Mouse (Mus musculus) adrenal gland, postnatal 25 days (tissue): ENCODE measurements around the gene Serf2. TPM values are rescaled to one million over a fixed set of nuclear protein-coding genes. Genes with fewer than 3 reads are reported as not detected.

ENCODE experiments used
- DNase-seq: peaks from one replicate; pipeline ENCODE4 v3.0.0; 2021; ENCODE audit warnings: mixed read lengths
- long read RNA-seq: library from polyadenylated mRNA; stranded (forward); transcript quantifications from one replicate; pipeline ENCODE4 v2.0.0, GENCODE M21; 2021
- total RNA-seq: library from RNA; stranded (reverse); gene quantifications from 2 replicates; pipeline ENCODE4 v1.2.3, GENCODE M21; 2021

The Serf2 gene
- total RNA-seq = 351 and 386 TPM in 2 replicates
- long read RNA-seq, transcript Serf2-204 (3 exons, 3,056 nt) = major isoform, 250 of 285 reads
- long read RNA-seq, transcript Serf2-203 (2 exons, 3,105 nt) = minor isoform, 6 of 285 reads
- long read RNA-seq, partial matches to known transcripts = 6 of 285 reads
- long read RNA-seq, other reads (novel, unspliced or antisense) = 20 of 285 reads

DNA sequence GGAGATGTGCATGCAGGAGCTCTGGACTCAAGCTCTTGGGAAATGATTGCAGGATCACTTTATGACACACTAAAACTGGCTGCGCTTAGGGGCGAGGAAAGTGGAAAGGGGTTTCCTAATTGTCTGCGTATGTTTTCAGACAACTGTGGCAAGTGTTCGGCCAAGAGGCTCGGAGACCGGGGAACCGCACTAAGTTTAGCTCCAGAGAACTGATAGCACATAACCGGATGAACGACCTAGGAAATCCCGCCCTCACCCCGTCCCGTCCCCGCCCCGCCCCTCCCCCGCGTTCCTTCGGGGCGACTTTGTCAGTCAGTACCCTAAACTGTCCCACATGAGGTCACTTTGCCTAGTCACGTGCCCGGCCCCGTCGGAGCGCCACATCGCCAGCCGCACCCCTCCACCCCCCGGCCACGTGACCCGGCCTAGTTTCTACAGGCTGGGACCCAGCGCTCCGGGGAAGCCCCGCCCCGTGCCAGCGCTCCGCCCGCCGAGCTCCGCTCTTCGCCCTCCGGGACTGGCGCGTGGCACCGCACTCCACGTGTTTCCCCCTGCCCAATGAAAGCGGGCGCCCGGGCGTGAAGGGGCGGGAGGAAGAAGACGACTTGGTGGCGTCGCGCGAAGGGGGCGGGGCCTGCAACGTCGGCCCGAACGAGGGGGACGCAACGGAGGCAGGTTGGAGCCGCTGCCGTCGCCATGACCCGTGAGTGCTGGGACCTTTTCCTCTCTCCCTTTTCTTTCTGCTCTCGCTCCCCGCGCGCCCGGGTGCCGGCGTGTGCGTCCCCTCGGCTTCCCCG, at the start of gene Serf2:
Serf2 (plus strand) TSS at position 457 of the 797 bp plus-strand sequence.
- DNase-seq = peak; percentile 100

GRCm38 (mm10) chr2:121403296-121403695, 45.7 kb upstream of the Serf2 start:
- DNase-seq = no peak

- peak; percentile 51 for DNase-seq
These were observed 40.8 kb upstream of the Serf2 start for GRCm38 (mm10) chr2:121408160-121408559.

- DNase-seq = peak; percentile 8
These were observed 36.1 kb upstream of the Serf2 start for GRCm38 (mm10) chr2:121412843-121413386.

DNA sequence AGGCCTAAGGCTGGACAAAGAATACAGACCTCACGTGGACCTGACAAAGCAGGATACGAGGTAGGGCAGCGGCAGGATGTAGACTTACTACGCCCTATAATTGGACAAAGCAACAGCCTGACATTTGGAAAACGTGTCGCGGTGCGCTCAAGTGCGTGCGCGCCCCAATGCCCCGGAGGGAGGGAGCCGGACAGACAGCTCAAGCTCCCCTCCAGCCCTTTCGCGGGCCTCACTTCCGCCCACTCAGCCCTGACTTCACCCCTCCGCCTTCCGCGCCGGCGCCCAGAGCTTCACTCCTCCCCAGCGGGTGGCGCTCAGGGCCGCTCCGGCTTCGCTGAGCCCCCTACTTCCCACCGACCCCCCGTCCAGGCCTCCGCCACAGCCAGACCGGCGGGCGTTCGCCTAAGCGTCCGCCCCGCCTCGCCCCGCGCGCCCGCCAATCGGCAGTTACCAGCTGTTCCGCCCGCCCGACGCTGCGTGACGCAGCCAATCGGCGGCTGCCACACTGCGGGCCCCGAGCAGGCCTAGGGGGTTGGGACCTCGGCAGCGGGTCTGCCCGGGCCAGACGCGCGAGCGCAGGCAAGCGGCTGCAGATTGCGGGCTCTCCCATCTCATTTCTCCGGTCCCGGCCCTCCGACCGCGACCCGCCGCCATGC, 35.5 kb upstream of the Serf2 start, which contains the start of the genes Pdia3 and Catsper2:
Pdia3 (plus strand) TSS at position 389 of the 656 bp plus-strand sequence.
Catsper2 (minus strand) TSS at position 406 of the 656 bp plus-strand sequence.
- DNase-seq = peak; percentile 97

DNA sequence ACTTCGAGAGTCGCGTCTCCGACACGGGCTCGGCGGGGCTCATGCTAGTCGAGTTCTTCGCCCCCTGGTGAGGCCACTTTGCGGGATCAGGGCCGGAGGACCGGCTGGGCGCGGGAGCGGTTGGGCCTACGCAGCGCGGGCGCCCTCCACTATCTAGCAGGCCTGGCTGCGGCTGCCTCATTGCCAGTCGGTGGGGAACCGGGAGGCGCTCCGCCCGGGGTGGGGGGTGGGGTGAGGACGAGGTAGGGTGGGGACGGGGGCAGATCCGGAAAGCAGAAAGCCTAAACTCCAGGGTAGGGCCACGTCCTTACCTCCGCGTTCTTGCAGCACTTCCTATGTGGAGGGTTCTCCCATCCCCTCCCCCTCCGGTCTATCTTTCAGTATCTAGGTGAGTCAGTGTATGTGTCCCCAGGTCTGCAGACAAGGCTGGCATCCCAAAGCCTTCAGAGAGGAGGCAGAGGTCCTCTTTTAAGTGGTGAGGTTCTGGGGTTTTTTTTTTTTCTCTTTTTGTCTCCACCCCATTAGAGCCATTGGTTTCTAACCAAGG, 34.8 kb upstream of the Serf2 start:
- no peak for DNase-seq

- DNase-seq = no peak
These were observed 33.9 kb upstream of the Serf2 start for GRCm38 (mm10) chr2:121415103-121415502.

GRCm38 (mm10) chr2:121415591-121415990, 33.4 kb upstream of the Serf2 start:
- DNase-seq = no peak

DNA sequence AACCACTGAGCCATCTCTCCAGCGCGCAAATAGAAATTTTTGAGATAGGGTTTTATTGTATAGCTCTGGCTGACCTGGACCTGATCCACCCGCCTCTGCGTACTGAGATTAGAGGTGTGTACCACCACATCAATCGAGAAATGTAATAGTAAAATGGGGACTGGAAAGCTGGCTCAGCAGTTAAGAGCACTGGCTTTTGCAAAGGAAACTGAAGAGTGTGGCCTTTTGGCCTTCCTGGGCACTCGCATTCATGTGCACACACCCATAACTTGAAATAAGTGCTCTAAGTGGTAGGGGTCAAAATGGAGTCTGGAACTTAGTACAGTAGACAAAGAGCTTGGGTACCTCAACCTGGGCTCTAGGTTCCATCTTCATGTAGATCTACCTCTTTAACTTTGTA, 32.6 kb upstream of the Serf2 start:
- DNase-seq = no peak

DNA sequence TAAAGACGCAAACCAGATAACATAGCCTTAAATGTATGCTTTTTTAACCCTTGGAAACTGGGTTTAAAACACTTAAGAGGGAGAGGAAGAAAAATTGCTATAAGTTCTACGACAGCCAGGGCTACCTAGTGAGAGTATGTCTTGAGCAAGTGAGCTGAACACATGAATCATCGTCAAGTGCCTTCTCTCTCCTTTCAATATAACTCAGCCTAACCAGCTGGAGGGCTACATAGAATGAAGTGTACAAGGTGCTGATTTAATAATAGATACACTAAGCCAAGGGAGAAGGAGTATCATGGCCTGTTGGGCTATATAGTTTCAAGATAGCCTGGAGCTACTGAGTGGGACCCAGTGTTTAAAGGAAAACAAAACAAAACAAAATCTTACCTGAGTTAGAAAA, 30.5 kb upstream of the Serf2 start:
- no peak for DNase-seq

DNA sequence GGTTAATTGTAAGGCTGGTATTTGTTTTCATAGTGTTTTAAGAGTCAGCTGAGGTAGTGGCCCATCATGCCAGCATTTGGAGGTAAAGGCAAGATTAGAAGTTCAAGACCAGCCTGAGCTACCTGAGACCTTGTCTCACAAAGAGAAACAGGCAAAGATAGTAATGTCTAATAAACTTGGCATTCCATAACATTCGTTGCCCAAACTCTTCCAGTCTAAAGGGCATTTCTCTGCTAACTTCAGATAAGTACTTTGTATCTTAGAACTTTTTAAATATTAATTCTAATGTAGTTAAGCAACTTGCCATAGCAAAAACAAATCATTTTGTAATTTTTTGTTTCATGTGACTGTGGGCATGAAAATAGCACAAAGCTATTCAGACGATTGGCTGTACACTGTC, 25.8 kb upstream of the Serf2 start:
- DNase-seq = no peak

- DNase-seq = no peak
These were observed 23.1 kb upstream of the Serf2 start for GRCm38 (mm10) chr2:121425890-121426289.

- no peak for DNase-seq
These were observed 14.1 kb upstream of the Serf2 start for GRCm38 (mm10) chr2:121434854-121435253.

- no peak for DNase-seq
These were observed 9.2 kb upstream of the Serf2 start for GRCm38 (mm10) chr2:121439746-121440145.

DNA sequence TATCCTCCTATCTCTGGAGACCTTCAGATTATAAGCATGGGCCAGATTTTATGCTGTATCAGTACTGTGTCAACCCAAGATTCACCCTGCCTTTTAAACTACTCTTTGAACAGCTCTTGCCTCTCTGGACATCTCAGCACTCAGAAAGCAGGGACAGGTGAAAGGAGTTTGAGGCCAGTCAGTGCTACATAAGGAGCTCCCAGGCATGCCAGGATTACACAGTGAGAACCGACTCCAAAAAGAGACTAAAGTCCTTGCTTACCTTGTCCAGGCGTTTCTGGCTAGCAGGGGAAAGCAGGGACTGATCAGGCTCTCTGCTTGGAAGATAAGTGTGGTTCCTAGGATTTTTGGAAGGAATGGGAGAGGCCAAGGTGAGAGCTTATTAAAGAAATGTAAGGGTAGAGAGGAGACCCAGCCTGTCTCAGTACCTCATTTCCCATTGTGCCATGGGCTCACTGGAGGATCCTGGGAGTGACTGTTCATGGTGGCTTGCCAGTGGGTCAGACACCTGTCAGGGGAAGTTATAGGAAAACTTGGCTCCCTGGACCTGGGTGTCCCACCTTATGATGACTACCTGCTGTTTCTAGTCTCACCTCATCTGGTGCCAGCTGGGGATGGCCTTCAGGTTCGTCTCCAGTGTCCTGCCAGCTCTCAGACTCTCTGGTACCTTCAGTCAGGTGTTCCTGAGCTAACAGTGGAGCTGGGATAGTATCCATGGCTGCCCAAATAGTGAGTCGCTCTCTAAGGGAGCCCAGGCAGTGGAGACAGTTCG, 8.0 kb upstream of the Serf2 start:
- no peak for DNase-seq

GRCm38 (mm10) chr2:121441800-121442199, 7.2 kb upstream of the Serf2 start:
- no peak for DNase-seq

DNA sequence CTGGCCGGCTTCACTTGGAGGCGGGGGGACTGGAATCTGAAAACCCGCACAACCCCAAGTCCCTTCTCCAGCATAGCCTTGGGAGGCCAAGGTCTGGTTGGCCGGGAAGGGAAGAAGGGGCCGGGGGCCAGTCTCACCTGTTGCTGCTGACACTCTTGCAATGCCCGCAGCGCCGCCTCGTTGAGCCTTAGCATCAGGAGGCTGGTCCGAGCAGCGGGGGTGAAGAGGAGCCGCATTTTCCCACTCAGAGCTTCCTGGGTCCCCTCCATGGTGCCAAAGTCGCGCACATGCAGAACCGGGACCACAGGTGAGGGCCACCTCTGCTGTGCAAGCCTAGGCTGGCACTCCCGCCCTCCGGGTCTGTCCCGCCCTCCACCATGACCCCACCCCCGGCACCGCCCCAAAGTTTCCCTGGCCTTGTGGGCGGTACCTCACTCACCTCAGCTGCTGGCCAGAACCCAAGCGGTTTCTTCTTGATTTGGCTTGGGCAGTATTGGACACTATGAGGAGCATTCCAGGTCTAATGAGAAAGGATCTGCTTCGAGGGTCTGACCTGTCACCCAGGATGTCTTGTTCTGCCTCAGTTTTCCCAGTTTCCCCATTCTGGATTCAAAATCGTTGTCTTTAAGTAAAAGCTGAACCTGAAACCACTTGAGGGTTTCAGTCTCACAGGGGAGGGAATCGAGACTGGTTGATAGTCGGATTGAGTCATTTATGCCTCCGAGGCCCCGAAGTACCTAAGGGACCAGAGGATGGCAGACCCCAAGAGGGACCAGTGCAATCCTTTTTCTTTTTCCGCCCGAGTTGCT, 6.5 kb upstream of the Serf2 start:
- DNase-seq = peak; percentile 85

DNA sequence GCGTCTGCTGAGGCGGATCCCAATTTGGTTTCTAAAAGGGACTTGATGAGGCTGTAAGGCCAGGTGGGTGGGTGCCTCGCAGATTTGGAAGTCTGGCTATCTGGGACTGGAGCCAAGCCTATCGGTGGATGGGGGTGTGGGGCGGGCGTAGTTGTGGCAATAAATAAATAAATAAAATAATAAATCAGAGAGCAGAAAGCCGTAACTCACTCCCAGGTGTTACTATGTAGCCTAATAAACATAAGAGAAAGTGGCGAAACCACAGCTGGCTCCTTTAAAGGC, 6.0 kb upstream of the Serf2 start:
- no peak for DNase-seq

- no peak for DNase-seq
These were observed 4.8 kb upstream of the Serf2 start, which contains the start of gene Ell3 for GRCm38 (mm10) chr2:121444178-121444577. TSS of gene Ell3 (minus strand) at chr2:121444278.

GRCm38 (mm10) chr2:121445117-121445516, 3.9 kb upstream of the Serf2 start:
- no peak for DNase-seq

GRCm38 (mm10) chr2:121446506-121446905, 2.5 kb upstream of the Serf2 start:
- DNase-seq = no peak
